Mouse (Mus musculus) heart, adult 2 months (tissue): ENCODE measurements around the gene Rnf187. TPM values are rescaled to one million over a fixed set of nuclear protein-coding genes. Genes with fewer than 3 reads are reported as not detected.

ENCODE experiments used
- DNase-seq, 2 experiments: peaks; one replicate each; pipeline ENCODE4 v3.0.0; 2021
- H3K27ac ChIP-seq: fragments of 200-600 bp; 2 replicates; pipeline ENCODE4 v1.8.1; 2022
- H3K27me3 ChIP-seq: fragments of 200-500 bp; 2 replicates; pipeline ENCODE4 v1.6.1; 2012; ENCODE audit warnings: mild to moderate bottlenecking, low read length, inconsistent platforms, mixed read lengths; ENCODE audit not compliant: control insufficient read depth, insufficient read depth
- H3K36me3 ChIP-seq: fragments of 200-500 bp; 2 replicates; pipeline ENCODE4 v1.6.1; 2012; ENCODE audit warnings: low read length, inconsistent platforms; ENCODE audit not compliant: control insufficient read depth, insufficient read depth
- H3K4me1 ChIP-seq: fragments of 200-500 bp; 2 replicates; pipeline ENCODE4 v1.6.1; 2011; ENCODE audit warnings: low read length; ENCODE audit not compliant: control insufficient read depth, insufficient read depth
- H3K4me3 ChIP-seq: fragments of 200-600 bp; 2 replicates; pipeline ENCODE4 v1.8.1; 2022
- H3K79me2 ChIP-seq: fragments of 200-500 bp; replicated peaks from 2 replicates; pipeline ENCODE4 v1.6.1; 2012; ENCODE audit warnings: mild to moderate bottlenecking, inconsistent platforms, low read length, moderate library complexity, mixed read lengths; ENCODE audit not compliant: control insufficient read depth, insufficient read depth
- H3K9ac ChIP-seq: fragments of 200-500 bp; 2 replicates; pipeline ENCODE4 v1.6.1; 2012; ENCODE audit warnings: low read depth, mild to moderate bottlenecking, control low read depth, inconsistent platforms, low read length, mixed read lengths
- CTCF ChIP-seq: fragments of 200-600 bp; IDR thresholded peaks from 2 replicates; pipeline ENCODE4 v1.8.1; 2022; ENCODE audit warnings: antibody characterized with exemption, mild to moderate bottlenecking, moderate library complexity
- EP300 ChIP-seq: fragments of 200-500 bp; IDR thresholded peaks from 2 replicates; pipeline ENCODE4 v1.6.1; 2011; ENCODE audit warnings: low read depth, low read length, control low read depth; ENCODE audit not compliant: insufficient read depth
- POLR2A ChIP-seq: fragments of 200-500 bp; IDR thresholded peaks from 2 replicates; pipeline ENCODE4 v1.6.1; 2011; ENCODE audit warnings: mild to moderate bottlenecking, low read depth, low read length, control low read depth; ENCODE audit not compliant: insufficient read depth
- WGBS: fragments of 180-500 bp; shearing (Covaris S2); methylation state at CpG from one replicate; pipeline ENCODE4 v1.1.7; 2018; 5-methylcytosine and 5-hydroxymethylcytosine counted together
- intact Hi-C: fragments of 180-260 bp; cut with DNase I; formaldehyde crosslinking; loops from one replicate; pipeline ENCODE4 v1.15.1; 2025
- polyA plus RNA-seq: library from polyadenylated mRNA; depleted of rRNA; stranded (reverse); fragments of >200 nt; gene quantifications from 2 replicates; pipeline ENCODE4 v1.2.3, GENCODE M21; 2012
- total RNA-seq, 2 experiments: library from RNA; stranded (reverse); gene quantifications; 2 replicates each; pipeline ENCODE4 v1.2.3; 2021

Rnf187 gene
- total and polyA plus RNA-seq, 3 experiments, result 164 to 182 (median 177) TPM

- Histone ChIP-seq H3K79me2 (no peaks in the 10 kb centered on the region), H3K36me3 (no peaks in the 10 kb centered on the region), H3K27me3 (no peaks in the 10 kb centered on the region), H3K27ac (no peak overlapping the region), H3K9ac (no peak overlapping the region), H3K4me1 (peaks cover 3% of the 10 kb centered on the region), H3K4me3 (no peak overlapping the region)
- WGBS, result 83% methylated on average over 3 of the region's 3 CpGs
- DNase-seq, result no peak
- intact Hi-C loops, result no loop called here
- TF ChIP-seq CTCF, result no peak
Observed at GRCm38 (mm10) chr11:58930254-58930653, 8.5 kb downstream of the Rnf187 start.

- WGBS, result 44% methylated on average over 3 of the region's 3 CpGs
- Histone ChIP-seq H3K36me3 (no peaks in the 10 kb centered on the region), H3K9ac (no peak overlapping the region), H3K79me2 (no peaks in the 10 kb centered on the region), H3K4me3 (no peak overlapping the region), H3K27me3 (no peaks in the 10 kb centered on the region), H3K27ac (no peak overlapping the region), H3K4me1 (peaks cover 3% of the 10 kb centered on the region)
- intact Hi-C loops, result loop anchor here (2.0 to 5.0 kb wide), 2 partner anchors 25 to 368 kb away; partner anchors contain the start of genes Hist3h2a and Trim17
- no peak for DNase-seq
- TF ChIP-seq CTCF (no peak), EP300 (no peak), POLR2A (no peak)
Observed at GRCm38 (mm10) chr11:58929641-58930040, 9.1 kb downstream of the Rnf187 start.

GRCm38 (mm10) chr11:58929055-58929454 lies 9.7 kb downstream of the Rnf187 start:
- Histone ChIP-seq H3K4me1 (peaks cover 3% of the 10 kb centered on the region), H3K79me2 (no peaks in the 10 kb centered on the region), H3K27me3 (no peaks in the 10 kb centered on the region), H3K27ac (no peak overlapping the region), H3K4me3 (no peak overlapping the region), H3K36me3 (no peaks in the 10 kb centered on the region), H3K9ac (no peak overlapping the region)
- 74% methylated on average over 4 of the region's 4 CpGs for WGBS
- DNase-seq, result no peak
- intact Hi-C loops, result loop anchor here (2.0 to 5.0 kb wide), 2 partner anchors 26 to 368 kb away; partner anchors contain the start of genes Hist3h2a and Trim17
- TF ChIP-seq CTCF, result no peak

- peak overlapping the region; percentile 49 for H3K4me3 ChIP-seq
- intact Hi-C loops, result loop anchor here (2.0 to 5.0 kb wide), 2 partner anchors 27 to 369 kb away; partner anchors contain the start of genes Hist3h2a and Trim17
Observed at GRCm38 (mm10) chr11:58927790-58928651, 10.7 kb downstream of the Rnf187 start.

GRCm38 (mm10) chr11:58927053-58927452 lies 11.7 kb downstream of the Rnf187 start:
- Histone ChIP-seq H3K9ac (no peak overlapping the region), H3K4me1 (peaks cover 3% of the 10 kb centered on the region), H3K27ac (no peak overlapping the region), H3K79me2 (no peaks in the 10 kb centered on the region), H3K27me3 (no peaks in the 10 kb centered on the region), H3K36me3 (no peaks in the 10 kb centered on the region), H3K4me3 (no peak overlapping the region)
- intact Hi-C loops, result loop anchor here (5.0 kb wide), 1 partner anchor 370 kb away; no protein-coding TSS in a partner anchor
- DNase-seq, result no peak
- TF ChIP-seq POLR2A (no peak), CTCF (no peak), EP300 (no peak)
- 62% methylated on average over 2 of the region's 2 CpGs for WGBS

More at GRCm38 (mm10) chr11:58927790-58928651, 10.7 kb downstream of the Rnf187 start:
- H3K27me3 ChIP-seq, result no peaks in the 10 kb centered on the region
- H3K36me3 ChIP-seq, result no peaks in the 10 kb centered on the region
- no peaks in the 10 kb centered on the region for H3K79me2 ChIP-seq
- 13% methylated on average over 20 of the region's 20 CpGs for WGBS
- H3K9ac ChIP-seq, result peak overlapping the region; percentile 60
- peaks cover 3% of the 10 kb centered on the region for H3K4me1 ChIP-seq
- peak overlapping the region; percentile 72 for H3K27ac ChIP-seq
- peak; percentile 72 to 75 for DNase-seq
- TF ChIP-seq EP300, result 0 out of 2 replicates have a peak, but pooled peaks have one; percentile 3
- peak; percentile 91 for TF ChIP-seq CTCF
- peak; percentile 63 for TF ChIP-seq POLR2A

- Histone ChIP-seq H3K27me3 (no peaks in the 10 kb centered on the region), H3K79me2 (no peaks in the 10 kb centered on the region), H3K36me3 (no peaks in the 10 kb centered on the region), H3K9ac (no peak overlapping the region), H3K4me3 (no peak overlapping the region), H3K27ac (no peak overlapping the region), H3K4me1 (peaks cover 3% of the 10 kb centered on the region)
- intact Hi-C loops, result loop anchor here (5.0 kb wide), 1 partner anchor 371 kb away; no protein-coding TSS in a partner anchor
- TF ChIP-seq POLR2A (no peak), CTCF (no peak), EP300 (no peak)
- WGBS, result 87% methylated on average over 2 of the region's 3 CpGs
- DNase-seq, result no peak
Observed at GRCm38 (mm10) chr11:58926651-58927050, 12.1 kb downstream of the Rnf187 start.
